Mouse (Mus musculus): Measurements from ENCODE around the gene Rad51b. TPM values are rescaled to one million over a fixed set of nuclear protein-coding genes. Genes with fewer than 3 reads are reported as not detected.

Rad51b gene
- polyA plus RNA-seq, 1 experiment from 2014 or later: 3.9 TPM

DNA sequence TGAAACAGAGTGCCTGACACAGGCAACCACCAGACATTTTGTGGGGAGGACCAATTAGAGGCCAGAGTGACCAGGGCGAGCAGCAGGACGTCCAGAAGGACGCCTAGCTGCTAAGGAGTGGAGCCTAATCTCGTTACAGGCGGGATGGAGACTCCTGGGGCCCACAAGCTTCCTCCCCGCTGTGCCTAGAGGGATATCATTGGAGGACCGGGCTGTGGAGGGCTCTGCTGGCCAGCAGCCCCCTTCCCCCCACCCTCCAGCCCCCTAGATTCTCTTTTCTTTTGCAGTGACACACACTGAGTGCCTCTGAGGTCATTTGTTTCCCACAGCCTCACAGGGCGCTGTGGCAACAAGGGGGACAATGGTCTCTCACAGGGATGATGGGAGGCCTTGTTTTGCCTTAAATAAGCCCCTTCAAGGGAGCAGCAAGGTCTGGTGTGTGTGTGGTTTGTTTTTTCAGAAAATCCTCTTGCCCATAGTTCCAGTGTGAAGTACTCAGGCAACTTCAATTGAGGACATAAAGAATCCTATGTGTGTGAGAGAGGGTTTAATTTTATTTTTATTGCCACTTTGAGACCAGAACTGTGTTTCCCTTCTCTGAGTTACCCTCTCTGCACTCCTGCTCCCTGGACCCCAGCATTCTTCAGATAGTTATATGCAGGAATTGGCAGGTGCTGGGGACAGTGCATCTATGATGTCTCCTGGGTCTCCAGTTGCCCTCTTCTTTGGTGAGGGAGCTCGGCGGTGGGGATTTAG lies 422.2 kb downstream of the Rad51b start:
- H3K36me3 ChIP-seq (ENCODE audit: insufficient read depth, low read length): no peaks in the 10 kb centered on the region
- no peak overlapping the region for H3K27ac ChIP-seq
- no peak overlapping the region for H3K4me2 ChIP-seq (ENCODE audit: low read length)
- no peak overlapping the region for H3K9ac ChIP-seq (ENCODE audit: low read depth, low read length)
- H3K4me3 ChIP-seq (replicated peaks; ENCODE audit: low read depth, low read length): no peak overlapping the region
- 0 out of 2 replicates have a peak, but pooled peaks cover 16% of the 10 kb centered on the region for H3K4me1 ChIP-seq (replicated peaks; ENCODE audit: insufficient read depth, low read length)
- no peaks in the 10 kb centered on the region for H3K9me3 ChIP-seq (replicated peaks; ENCODE audit: low read length)
- no peak for ATAC-seq (replicated peaks; ENCODE audit: low FRiP score, low read depth)
- TF ChIP-seq CTCF (IDR thresholded peaks at IDR 0.05; ENCODE audit: low read depth): no peak
- 64% methylated on average over 10 of the region's 10 CpGs for WGBS
- DNase-seq (ENCODE audit: low spot score): no peak
- no peaks in the 10 kb centered on the region for H3K27me3 ChIP-seq (ENCODE audit: insufficient read depth, low read length)

DNA sequence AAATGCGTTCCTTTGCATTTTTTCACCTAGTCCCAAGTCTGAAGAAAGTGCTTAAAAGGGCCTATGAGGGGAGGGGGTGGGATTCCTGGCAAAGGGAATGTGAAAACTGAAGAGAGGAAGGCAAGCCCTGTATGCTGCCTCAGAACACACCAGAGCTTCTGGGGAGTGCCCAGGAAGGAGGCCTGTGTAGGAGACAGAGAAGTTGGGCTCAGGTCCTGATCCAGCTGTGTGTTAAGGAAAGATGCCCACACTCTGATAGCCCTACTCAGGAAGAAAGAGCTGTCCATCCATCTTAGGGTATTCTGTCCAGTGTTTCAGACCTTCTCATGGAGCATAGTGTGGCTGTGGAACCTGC lies 422.7 kb downstream of the Rad51b start:
- Histone ChIP-seq H3K9me3 (replicated peaks; ENCODE audit: low read length) (no peaks in the 10 kb centered on the region), H3K36me3 (ENCODE audit: insufficient read depth, low read length) (no peaks in the 10 kb centered on the region), H3K27ac (no peak overlapping the region), H3K9ac (ENCODE audit: low read depth, low read length) (no peak overlapping the region), H3K4me1 (replicated peaks; ENCODE audit: insufficient read depth, low read length) (0 out of 2 replicates have a peak, but pooled peaks cover 11% of the 10 kb centered on the region), H3K27me3 (ENCODE audit: insufficient read depth, low read length) (no peaks in the 10 kb centered on the region), H3K4me2 (ENCODE audit: low read length) (no peak overlapping the region), H3K4me3 (replicated peaks; ENCODE audit: low read depth, low read length) (no peak overlapping the region)
- ATAC-seq (replicated peaks; ENCODE audit: low FRiP score, low read depth): no peak
- WGBS: 62% methylated on average over 1 of the region's 1 CpGs
- no peak for DNase-seq (ENCODE audit: low spot score)
- no peak for TF ChIP-seq CTCF (IDR thresholded peaks at IDR 0.05; ENCODE audit: low read depth)

DNA sequence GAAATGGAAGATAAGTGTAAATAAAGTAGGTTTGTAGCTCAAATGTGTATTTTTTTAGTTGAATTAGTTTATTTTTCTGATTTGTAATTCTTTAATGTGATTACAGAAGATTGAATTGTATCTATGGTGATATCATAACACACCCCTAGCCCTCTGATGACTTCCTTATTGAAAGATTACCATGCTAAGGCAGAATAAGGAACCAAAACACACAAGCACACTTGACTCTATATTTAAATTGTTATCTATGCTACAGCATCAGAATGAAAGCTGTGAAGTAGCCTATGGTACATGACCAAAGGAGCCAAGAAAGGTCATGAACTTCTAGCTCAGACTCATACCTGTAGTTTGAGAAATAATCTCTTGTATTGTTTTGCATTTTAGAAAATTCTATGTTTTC lies 427.8 kb downstream of the Rad51b start:
- TF ChIP-seq CTCF (IDR thresholded peaks at IDR 0.05; ENCODE audit: low read depth): no peak
- Histone ChIP-seq H3K36me3 (ENCODE audit: insufficient read depth, low read length) (no peaks in the 10 kb centered on the region), H3K27me3 (ENCODE audit: insufficient read depth, low read length) (no peaks in the 10 kb centered on the region), H3K27ac (no peak overlapping the region), H3K9ac (ENCODE audit: low read depth, low read length) (no peak overlapping the region), H3K4me2 (ENCODE audit: low read length) (no peak overlapping the region), H3K4me1 (replicated peaks; ENCODE audit: insufficient read depth, low read length) (no peaks in the 10 kb centered on the region), H3K9me3 (replicated peaks; ENCODE audit: low read length) (peaks cover 15% of the 10 kb centered on the region), H3K4me3 (replicated peaks; ENCODE audit: low read depth, low read length) (no peak overlapping the region)
- no peak for ATAC-seq (replicated peaks; ENCODE audit: low FRiP score, low read depth)
- no peak for DNase-seq (ENCODE audit: low spot score)

DNA sequence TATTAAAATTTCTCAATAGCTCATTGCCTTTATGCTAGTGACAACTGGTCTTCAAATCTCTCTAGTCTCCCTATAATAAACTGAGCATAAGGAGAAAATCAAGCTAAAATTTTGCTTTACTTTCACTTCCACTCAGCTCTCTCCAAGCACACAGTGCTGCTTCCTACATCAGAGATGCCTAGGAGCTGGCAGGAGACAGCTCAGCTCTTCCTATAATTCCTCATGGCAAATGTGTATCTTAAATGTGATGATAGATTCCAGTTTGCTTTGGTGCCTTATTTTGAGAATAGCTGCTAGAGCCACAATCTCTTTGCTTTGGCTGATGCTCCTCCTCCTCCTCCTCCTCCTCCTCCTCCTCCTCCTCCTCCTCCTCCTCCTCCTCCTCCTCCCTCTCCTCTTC lies 428.6 kb downstream of the Rad51b start:
- Histone ChIP-seq H3K27ac (no peak overlapping the region), H3K27me3 (ENCODE audit: insufficient read depth, low read length) (no peaks in the 10 kb centered on the region), H3K36me3 (ENCODE audit: insufficient read depth, low read length) (no peaks in the 10 kb centered on the region), H3K4me2 (ENCODE audit: low read length) (no peak overlapping the region), H3K9ac (ENCODE audit: low read depth, low read length) (no peak overlapping the region), H3K4me3 (replicated peaks; ENCODE audit: low read depth, low read length) (no peak overlapping the region), H3K9me3 (replicated peaks; ENCODE audit: low read length) (peaks cover 15% of the 10 kb centered on the region), H3K4me1 (replicated peaks; ENCODE audit: insufficient read depth, low read length) (no peaks in the 10 kb centered on the region)
- DNase-seq (ENCODE audit: low spot score) (no peak), ATAC-seq (replicated peaks; ENCODE audit: low FRiP score, low read depth) (no peak)
- no peak for TF ChIP-seq CTCF (IDR thresholded peaks at IDR 0.05; ENCODE audit: low read depth)

DNA sequence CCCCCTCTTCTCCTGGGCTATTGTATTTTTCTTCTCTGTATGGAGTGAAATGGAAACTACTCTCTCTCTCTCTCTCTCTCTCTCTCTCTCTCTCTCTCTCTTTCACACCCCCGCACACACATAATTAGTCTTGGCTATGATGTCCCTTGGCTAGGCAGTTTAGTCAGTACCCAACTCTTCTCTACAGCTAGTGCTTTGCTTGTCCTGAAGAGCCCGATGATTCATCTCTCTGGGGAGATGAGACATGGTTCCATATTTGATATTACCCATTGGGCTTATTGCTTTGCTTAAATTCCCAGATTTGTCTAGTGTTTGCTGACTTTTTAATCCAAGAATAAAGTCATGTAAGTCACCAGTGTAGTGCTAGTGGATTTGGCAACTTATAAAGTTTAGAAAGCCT lies 429.0 kb downstream of the Rad51b start:
- peaks cover 15% of the 10 kb centered on the region for H3K9me3 ChIP-seq (replicated peaks; ENCODE audit: low read length)
- ATAC-seq (replicated peaks; ENCODE audit: low FRiP score, low read depth): no peak
- no peak overlapping the region for H3K27ac ChIP-seq
- H3K4me3 ChIP-seq (replicated peaks; ENCODE audit: low read depth, low read length): no peak overlapping the region
- no peaks in the 10 kb centered on the region for H3K27me3 ChIP-seq (ENCODE audit: insufficient read depth, low read length)
- no peak overlapping the region for H3K9ac ChIP-seq (ENCODE audit: low read depth, low read length)
- H3K4me1 ChIP-seq (replicated peaks; ENCODE audit: insufficient read depth, low read length): no peaks in the 10 kb centered on the region
- no peak for TF ChIP-seq CTCF (IDR thresholded peaks at IDR 0.05; ENCODE audit: low read depth)
- WGBS: 73% methylated on average over 2 of the region's 2 CpGs
- DNase-seq (ENCODE audit: low spot score): no peak
- H3K36me3 ChIP-seq (ENCODE audit: insufficient read depth, low read length): no peaks in the 10 kb centered on the region
- no peak overlapping the region for H3K4me2 ChIP-seq (ENCODE audit: low read length)

DNA sequence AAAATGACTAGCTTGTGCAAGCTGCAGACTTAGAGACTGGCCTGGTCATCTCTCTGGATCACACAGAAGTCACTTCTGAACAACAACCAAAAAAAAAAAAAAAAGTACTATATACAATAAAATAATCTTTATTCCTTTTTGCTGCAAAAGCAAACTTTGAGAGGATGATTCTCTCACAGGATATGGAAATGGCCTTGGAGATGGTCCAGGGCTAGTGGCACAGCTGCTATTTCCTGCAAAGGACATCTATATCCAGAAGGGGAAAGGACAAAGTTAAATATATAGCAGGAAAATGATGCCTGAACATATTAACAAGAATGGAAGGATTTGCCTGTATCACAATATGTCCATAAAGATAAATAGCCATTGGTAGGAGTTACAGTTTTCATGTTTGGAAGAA lies 429.9 kb downstream of the Rad51b start:
- Histone ChIP-seq H3K27me3 (ENCODE audit: insufficient read depth, low read length) (no peaks in the 10 kb centered on the region), H3K4me2 (ENCODE audit: low read length) (no peak overlapping the region), H3K27ac (no peak overlapping the region), H3K9me3 (replicated peaks; ENCODE audit: low read length) (peaks cover 15% of the 10 kb centered on the region), H3K4me1 (replicated peaks; ENCODE audit: insufficient read depth, low read length) (no peaks in the 10 kb centered on the region), H3K36me3 (ENCODE audit: insufficient read depth, low read length) (no peaks in the 10 kb centered on the region), H3K9ac (ENCODE audit: low read depth, low read length) (no peak overlapping the region), H3K4me3 (replicated peaks; ENCODE audit: low read depth, low read length) (no peak overlapping the region)
- ATAC-seq (replicated peaks; ENCODE audit: low FRiP score, low read depth) (no peak), DNase-seq (ENCODE audit: low spot score) (no peak)
- no peak for TF ChIP-seq CTCF (IDR thresholded peaks at IDR 0.05; ENCODE audit: low read depth)

Measured in kidney, postnatal 0 days (tissue).